Mouse (Mus musculus) thymus, postnatal 25 days (tissue): Measurements from ENCODE around the gene Adora3.

Experiments used
- DNase-seq: peaks from one replicate; pipeline ENCODE4 v3.0.0; 2022

Gene Adora3

GRCm38 (mm10) chr3:105877252-105877803 is 6.7 kb downstream of the Adora3 start:
- no peak for DNase-seq

GRCm38 (mm10) chr3:105877919-105878318 is 7.3 kb downstream of the Adora3 start:
- DNase-seq: no peak

GRCm38 (mm10) chr3:105878751-105879150 is 8.1 kb downstream of the Adora3 start:
- DNase-seq: no peak

- DNase-seq: no peak
Observed at GRCm38 (mm10) chr3:105880419-105880818, 9.8 kb downstream of the Adora3 start.

GRCm38 (mm10) chr3:105882105-105882504 is 11.4 kb downstream of the Adora3 start:
- DNase-seq: no peak

- no peak for DNase-seq
Observed at GRCm38 (mm10) chr3:105883111-105883510, 12.5 kb downstream of the Adora3 start.

- DNase-seq: no peak
Observed at GRCm38 (mm10) chr3:105888961-105889360, 18.3 kb downstream of the Adora3 start.

GRCm38 (mm10) chr3:105890220-105890619 is 19.6 kb downstream of the Adora3 start:
- DNase-seq: peak; percentile 44

- DNase-seq: no peak
Observed at GRCm38 (mm10) chr3:105891141-105891540, 20.5 kb downstream of the Adora3 start.

- DNase-seq: peak; percentile 83
Observed at GRCm38 (mm10) chr3:105891760-105892571, 21.3 kb downstream of the Adora3 start.

- DNase-seq: peak; percentile 81
Observed at GRCm38 (mm10) chr3:105892572-105893495, 22.2 kb downstream of the Adora3 start.

GRCm38 (mm10) chr3:105893941-105894391 is 23.3 kb downstream of the Adora3 start:
- DNase-seq: peak; percentile 26

GRCm38 (mm10) chr3:105894601-105895592 is 24.2 kb downstream of the Adora3 start:
- peak; percentile 87 for DNase-seq

GRCm38 (mm10) chr3:105896811-105897210 is 26.2 kb downstream of the Adora3 start:
- no peak for DNase-seq

GRCm38 (mm10) chr3:105898325-105898724 is 27.7 kb downstream of the Adora3 start:
- DNase-seq: no peak

GRCm38 (mm10) chr3:105898861-105899260 is 28.2 kb downstream of the Adora3 start:
- DNase-seq: no peak

- peak; percentile 86 for DNase-seq
Observed at GRCm38 (mm10) chr3:105899394-105900147, 28.9 kb downstream of the Adora3 start.

GRCm38 (mm10) chr3:105900266-105900665 is 29.6 kb downstream of the Adora3 start:
- no peak for DNase-seq

- DNase-seq: peak; percentile 21
Observed at GRCm38 (mm10) chr3:105900716-105901115, 30.1 kb downstream of the Adora3 start.

- DNase-seq: no peak
Observed at GRCm38 (mm10) chr3:105901468-105901867, 30.8 kb downstream of the Adora3 start.

GRCm38 (mm10) chr3:105904213-105904612 is 33.6 kb downstream of the Adora3 start:
- DNase-seq: no peak
